Mouse (Mus musculus) liver, adult 2 months (tissue): ENCODE data around the gene Rab11a.

Experiments
- CTCF ChIP-seq: fragments of 200-500 bp; IDR thresholded peaks from 2 replicates; pipeline ENCODE4 v1.5.1; 2011; ENCODE audit warnings: low read depth, low read length, control low read depth
- POLR2A ChIP-seq: fragments of 200-500 bp; IDR thresholded peaks from 2 replicates; pipeline ENCODE4 v1.6.1; 2011; ENCODE audit warnings: low read length, control low read depth; ENCODE audit not compliant: insufficient read depth; ENCODE audit errors: extremely low read depth

DNA sequence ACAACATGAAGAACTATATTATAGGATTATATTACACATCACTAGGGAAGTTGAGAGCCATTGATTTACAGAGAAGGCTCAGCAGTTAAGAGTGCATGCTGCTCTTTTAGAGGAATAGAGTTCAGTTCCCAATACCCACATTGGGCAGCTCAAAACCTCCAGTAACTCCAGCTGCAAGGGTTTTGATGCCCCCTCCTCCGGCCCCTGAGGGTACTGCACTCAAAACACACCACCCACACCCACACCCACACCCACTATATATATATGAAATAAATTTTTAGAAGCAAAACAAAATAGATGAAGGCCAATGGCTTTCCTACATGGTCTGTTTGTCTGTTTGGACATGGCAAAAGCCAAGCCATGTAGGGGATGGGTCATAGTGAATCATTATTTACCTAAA, 40.6 kb upstream of the Rab11a start:
- TF ChIP-seq CTCF, result no peak
- TF ChIP-seq POLR2A, result no peak
